Mouse (Mus musculus): Measurements from ENCODE around the gene Mroh8.

DNA sequence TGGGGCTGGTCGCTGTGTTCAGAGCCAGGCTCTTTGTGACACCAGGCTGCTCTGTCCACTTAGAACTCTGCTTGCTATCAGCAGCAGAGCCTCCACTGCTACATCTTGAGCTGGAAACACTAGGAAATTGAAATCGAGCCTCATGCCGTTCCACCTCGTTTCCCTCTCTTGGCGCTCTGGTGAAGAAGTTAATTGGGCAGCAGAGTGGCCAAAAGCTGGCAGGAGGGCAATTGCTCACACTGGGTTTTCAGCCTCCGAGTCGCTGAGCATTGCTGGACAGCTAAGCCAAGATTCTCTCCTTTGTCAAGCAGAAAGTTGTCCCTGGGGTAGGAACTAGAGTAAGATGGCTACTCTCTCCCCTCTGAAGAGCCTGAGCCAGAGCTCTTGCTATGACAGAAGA, 35.0 kb upstream of the Mroh8 start:
- no peak for TF ChIP-seq POLR2A (IDR thresholded peaks at IDR 0.05; ENCODE audit: control insufficient read depth, low read depth, low read length)
- TF ChIP-seq CTCF (IDR thresholded peaks at IDR 0.05; ENCODE audit: control insufficient read depth, insufficient read depth, insufficient replicate concordance, low read depth, low read length): no peak
